Mouse (Mus musculus): ENCODE measurements around the gene Map6.

The Map6 gene

GRCm38 (mm10) chr7:99314565-99314964 is 47.3 kb downstream of the Map6 start:
- no peak for DNase-seq (ENCODE audit: low read depth, low spot score)

DNA sequence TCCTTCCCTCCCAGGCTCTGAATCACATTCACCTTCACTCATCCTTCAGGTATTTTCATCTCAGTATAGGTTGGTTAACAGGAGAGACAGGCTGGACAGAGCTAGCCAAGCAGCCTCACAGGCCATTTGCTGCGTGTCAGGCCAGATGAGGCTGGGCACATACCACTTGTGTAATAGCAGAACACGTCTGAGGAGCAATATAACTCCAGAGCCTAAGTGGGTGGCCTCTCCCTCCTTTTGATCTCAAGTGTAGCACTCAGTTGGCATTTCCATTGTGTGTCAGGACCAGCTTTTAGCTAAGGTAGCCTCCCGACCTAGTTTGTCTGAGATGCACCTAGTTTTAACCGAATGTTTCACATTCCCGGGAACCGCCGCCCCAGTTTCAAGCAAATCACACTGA is 49.0 kb downstream of the Map6 start:
- DNase-seq (ENCODE audit: low read depth, low spot score) = no peak

- no peak for DNase-seq (ENCODE audit: low read depth, low spot score)
Observed at GRCm38 (mm10) chr7:99317475-99317874, 50.2 kb downstream of the Map6 start.

DNA sequence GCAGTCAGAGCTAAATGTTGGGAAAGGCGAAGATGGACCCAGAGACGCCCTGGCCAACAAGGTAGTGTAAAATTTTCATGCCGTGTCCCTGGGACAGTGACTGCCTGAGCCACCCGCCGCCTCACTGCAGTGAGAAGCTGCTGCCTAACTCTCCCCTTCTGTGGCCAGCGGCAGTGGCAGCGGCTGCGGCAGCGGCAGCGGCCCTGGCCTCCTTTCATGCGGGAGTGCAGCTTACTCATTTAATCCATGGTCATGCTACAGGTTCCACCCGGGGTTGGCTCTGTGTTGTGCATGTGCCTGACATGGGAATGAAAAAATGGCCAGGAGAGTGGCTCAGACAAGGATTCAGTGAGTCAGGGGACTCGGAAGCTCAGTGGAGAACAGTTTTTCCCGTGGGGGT is 53.3 kb downstream of the Map6 start:
- DNase-seq (ENCODE audit: low read depth, low spot score) = no peak

DNA sequence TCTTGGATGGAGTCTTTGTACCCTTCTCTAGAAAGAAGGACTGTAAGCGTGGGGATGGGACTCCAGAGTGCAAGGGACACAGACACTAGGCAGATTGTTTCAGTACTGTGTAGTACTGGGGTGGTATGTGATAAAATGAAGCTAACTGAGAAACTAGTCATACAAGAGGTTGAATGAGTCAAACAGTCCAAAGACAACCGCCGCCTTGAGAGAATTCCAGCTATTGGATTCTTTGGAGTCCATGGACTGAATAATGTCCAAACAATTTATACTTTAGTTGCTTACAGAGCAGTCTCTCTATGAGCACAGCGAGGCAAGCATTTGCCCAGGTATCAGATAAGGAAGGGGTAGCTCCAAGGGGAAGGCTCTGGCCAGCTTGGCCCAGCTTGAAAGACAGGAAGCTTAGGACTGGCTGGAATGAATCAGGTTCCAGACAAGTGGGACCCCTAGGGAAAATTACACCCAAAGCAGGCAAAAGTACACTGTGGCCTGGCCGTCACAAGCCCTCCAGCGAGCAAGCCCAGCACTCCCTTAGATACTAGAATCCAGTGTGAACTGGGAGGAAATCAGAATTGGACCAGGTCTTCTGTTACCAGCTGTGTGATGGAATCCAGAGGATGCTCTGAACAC is 55.6 kb downstream of the Map6 start:
- DNase-seq (ENCODE audit: low read depth, low spot score) = no peak

DNA sequence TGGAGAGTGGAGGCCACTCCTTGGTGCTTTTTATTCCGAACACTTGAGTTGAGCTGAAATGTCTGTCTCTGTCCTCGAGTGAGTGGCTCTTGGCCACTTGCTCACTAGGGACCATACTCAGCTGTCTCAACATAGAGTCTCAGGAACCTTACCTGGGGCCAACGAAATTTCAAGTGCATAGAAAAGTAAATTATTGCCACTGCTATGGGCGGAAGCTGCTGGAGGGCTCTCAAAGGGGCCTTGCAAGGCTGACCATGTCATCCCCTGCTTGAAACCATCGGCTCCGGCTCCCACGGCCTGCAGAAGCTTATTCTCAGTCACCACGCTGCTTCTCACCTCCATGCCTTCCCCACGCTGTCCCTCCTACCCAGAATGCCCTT is 56.1 kb downstream of the Map6 start:
- no peak for DNase-seq (ENCODE audit: low read depth, low spot score)

DNA sequence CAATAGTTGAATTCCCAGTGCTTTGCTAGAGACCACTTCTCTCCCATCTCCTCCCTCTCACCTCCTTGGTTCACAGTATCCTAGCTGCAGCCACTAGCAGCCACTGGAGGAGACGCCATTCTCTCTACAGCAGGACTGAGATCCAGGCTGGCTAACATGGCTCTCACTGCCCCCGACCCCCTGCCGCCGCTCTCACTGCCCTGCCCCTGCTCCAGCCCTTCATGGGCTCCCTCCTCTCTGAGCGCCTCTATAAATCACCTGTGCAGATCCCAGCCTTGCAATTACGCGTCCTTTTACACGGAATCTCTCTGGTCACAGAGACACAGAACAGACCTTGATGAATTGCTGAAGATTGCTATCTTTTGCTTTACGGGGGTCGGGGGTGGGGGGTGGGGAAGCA is 57.6 kb downstream of the Map6 start:
- DNase-seq (ENCODE audit: low read depth, low spot score) = no peak

DNA sequence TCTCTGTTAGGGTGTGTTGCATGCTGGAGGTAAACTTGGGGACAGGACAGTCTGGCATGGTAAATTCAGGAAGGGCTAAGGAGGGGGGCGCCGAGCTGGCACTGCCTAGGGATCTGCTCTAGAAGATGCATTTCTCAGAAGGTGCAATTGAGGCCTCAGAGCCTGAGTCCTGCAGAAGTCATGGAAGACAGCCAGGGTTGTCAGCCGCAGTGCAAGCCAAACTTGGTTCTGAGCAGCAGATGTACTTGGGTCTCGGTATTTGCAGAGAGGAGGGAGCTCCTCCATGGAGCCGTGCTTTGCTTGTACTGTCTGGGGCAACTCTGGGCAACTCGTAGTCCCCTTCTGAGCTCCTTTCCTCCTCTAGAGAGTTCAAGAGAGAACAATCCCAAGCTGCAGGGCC is 58.9 kb downstream of the Map6 start:
- DNase-seq (ENCODE audit: low read depth, low spot score) = no peak

DNA sequence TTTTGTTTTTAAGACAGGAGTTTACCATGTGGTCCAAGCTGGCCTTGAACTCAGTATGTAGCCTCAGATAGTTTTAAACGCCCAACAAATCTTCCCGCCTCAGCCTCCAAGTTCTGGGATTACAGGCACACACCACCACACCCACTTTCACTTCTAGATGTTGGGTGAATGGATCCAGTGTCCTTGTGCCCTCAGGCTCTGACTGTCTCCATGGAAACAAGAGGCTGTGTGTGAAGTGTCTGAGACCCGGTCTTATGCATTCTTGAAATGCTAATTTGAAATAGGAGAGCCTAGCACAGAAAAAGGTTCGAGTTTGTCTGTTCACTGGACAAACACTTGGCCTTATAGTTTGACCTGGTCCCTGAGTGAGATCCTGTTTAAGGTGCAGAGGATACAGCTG is 61.6 kb downstream of the Map6 start:
- DNase-seq (ENCODE audit: low read depth, low spot score) = no peak

DNA sequence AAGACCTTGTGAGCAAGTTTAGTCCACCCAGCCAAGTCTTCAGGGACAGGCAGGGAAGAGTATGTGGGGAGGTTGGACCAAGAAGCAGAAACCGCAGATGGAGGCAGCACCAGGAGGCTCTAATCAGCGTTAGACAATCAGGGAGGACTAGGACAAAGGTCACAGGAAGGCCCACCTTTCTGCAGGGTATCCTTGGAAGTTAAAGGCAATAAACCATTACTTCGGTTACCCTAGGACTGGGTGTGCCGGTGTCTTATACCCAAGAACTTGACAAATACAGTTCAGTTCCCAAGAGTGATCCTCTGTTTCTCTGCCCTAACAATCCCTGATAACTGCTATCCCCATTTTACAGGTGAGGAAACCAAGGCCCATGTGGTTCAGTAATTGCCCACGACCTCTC is 62.8 kb downstream of the Map6 start:
- DNase-seq (ENCODE audit: low read depth, low spot score) = no peak

- no peak for DNase-seq (ENCODE audit: low read depth, low spot score)
Observed at GRCm38 (mm10) chr7:99332774-99333480, 65.7 kb downstream of the Map6 start.

- no peak for DNase-seq (ENCODE audit: low read depth, low spot score)
Observed at GRCm38 (mm10) chr7:99340736-99341135, 73.5 kb downstream of the Map6 start.

DNA sequence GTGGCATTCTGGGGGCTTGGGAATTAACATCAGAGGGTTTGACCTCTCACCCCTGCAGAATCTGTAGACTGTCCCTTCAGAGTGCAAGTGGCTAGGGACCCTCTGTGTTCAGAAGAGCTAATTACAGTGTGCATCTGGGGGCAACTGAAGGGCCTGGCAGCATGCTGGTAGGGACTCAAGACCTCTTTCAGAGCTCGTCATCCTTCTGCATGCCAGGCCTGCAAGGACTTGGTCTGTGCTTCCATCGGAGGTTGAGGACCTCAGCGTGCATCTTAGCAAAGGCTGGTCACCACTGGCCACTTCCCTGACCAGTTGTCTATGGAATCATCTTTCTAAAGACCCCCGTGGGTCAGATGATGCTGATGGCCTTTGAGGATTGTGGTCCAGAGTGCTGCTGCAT is 76.3 kb downstream of the Map6 start:
- DNase-seq (ENCODE audit: low read depth, low spot score) = no peak

GRCm38 (mm10) chr7:99347268-99347667 is 80.0 kb downstream of the Map6 start:
- DNase-seq (ENCODE audit: low read depth, low spot score) = no peak

DNA sequence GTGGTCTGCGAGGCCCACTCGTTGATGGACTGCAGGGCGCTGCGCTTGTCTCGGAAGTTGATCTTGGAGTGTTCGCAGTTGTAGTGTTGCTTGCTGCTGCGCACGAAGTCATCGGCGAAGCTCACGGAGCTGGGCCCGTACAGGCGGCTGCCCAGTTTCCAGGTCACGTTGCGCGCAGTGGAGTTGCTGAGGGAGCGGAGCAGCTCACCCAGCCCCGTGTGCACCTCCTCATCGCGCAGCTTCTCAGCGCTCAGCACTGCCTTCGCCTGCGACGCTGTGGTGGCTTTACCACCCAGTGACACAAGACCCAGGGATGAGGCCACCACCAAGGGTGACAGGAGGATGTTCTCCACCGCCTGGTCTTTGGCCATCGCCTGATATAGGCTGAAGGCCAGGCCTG is 81.6 kb downstream of the Map6 start:
- no peak for DNase-seq (ENCODE audit: low read depth, low spot score)

DNA sequence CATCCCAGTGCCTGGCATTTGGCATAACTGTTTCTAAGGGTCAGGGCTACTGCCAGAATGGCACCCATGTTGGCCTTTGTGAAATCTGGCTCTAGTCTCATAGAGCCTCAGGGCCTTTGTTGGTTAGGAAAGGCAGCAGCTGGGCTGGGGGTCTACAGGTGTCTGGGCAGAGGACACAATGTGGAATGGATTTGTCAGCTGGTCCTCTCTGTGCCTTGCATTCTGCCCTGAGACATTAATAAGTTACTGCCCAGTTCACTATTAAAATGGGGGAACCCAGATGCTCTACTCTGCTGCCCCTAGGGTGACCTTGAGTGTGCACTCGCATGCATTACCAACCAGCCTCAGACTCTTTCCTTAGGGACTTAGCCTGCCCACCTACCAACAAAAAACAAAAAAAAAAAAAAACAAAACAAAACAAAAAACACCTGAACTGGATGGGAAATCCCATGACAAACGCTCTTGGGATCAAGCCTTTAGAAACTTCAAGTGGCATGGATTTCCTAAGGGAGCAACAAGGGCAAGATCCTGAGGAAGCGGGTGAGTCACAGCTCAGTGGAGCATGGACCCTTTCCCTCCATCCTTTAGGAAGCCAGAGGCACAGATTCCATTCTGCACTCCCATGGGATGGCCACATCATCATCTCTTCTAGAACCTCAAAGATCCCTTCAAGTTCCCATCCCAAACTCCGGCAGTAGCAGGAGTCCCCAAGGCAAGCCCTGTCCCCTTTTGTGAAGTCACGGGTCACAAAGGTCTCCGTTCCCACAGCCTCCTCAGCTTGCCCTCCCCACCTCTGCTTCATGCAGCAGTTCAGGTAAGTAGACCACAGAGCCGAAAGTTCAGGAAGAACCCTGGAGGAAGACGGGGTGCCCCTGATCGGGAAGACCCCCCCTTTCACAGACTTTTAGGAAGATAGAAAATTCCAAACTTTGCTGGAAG is 82.8 kb downstream of the Map6 start:
- no peak for DNase-seq (ENCODE audit: low read depth, low spot score)

GRCm38 (mm10) chr7:99351104-99351801 is 84.0 kb downstream of the Map6 start:
- no peak for DNase-seq (ENCODE audit: low read depth, low spot score)

DNA sequence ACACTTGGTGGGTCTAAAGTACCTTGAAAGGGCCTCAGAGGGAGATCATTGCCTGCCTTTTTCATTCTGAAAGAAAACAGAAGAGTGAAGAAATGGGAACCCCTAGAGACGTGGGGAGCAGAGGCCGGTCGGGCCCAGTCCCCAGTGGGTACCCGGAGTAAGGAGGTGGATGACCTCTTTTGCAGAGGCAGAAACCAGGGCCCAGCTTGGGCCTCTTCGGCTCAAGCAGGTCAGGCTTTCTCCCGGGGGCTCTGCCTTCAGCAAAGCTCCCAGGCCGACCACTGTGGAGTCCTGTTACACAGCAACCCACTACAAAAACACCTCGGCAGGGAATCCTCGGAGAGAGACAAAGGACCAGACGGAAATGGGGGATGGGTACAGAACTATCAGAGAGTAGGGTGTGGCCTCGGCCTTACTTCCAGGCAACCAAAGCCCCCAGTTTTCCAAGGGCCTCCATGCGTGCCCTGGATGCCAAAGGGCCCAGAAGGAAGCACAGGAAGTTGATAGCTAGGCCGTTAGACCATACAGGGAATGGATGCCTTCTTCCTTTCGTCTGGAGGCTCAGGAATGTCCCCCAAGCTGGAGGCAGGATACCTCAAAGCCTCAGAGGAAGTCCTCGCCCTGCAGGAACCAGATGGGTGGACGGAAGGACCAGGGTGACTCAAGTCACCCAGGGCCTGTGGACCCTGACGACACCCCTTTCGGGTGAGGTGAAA is 84.7 kb downstream of the Map6 start:
- DNase-seq (ENCODE audit: low read depth, low spot score) = no peak

- DNase-seq (ENCODE audit: low read depth, low spot score) = no peak
Observed at GRCm38 (mm10) chr7:99352526-99353400, 85.5 kb downstream of the Map6 start, which contains the start of gene Serpinh1. Gene Serpinh1, minus strand, starts transcription at chr7:99353239.

DNA sequence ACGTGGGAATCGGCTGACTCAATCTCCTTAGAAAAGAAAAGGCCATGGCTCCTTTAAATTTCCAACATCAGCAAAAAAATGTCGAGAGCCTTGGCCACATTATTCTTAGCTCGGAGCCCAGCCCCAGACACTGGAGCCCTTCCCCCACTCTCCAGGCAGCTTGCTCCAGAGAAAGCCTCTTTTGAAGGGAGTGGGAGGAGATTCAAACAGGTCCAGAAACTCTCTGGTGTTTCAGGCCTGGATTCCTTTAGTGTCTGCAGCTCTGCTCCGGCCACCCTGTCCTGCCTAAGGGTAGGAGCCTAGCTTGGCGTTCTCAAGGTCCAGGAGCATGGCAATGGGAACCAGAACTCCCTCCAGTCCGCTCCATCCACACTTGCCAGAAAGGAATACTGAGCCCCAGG is 88.5 kb downstream of the Map6 start:
- DNase-seq (ENCODE audit: low read depth, low spot score) = peak; percentile 72

All from telencephalon, adult 2 months (tissue).